Mouse (Mus musculus) forebrain, embryonic 16.5 days (tissue): ENCODE data around the gene Txndc11. TPM values are rescaled to one million over a fixed set of nuclear protein-coding genes. Genes with fewer than 3 reads are reported as not detected.

Source experiments
- ATAC-seq: fragments of 200-750 bp; cut with Nextera tagmentation; 2 replicates; pipeline ENCODE4 v1.8.0; 2017; ENCODE audit warnings: mild to moderate bottlenecking, moderate library complexity
- H3K27ac ChIP-seq: fragments of 300-500 bp; sonication (generic); 2 replicates; pipeline ENCODE4 v1.5.1; 2014; ENCODE audit warnings: low read length, control low read depth
- H3K27me3 ChIP-seq: fragments of 300-500 bp; sonication (generic); replicated peaks from 2 replicates; pipeline ENCODE4 v1.6.1; 2014; ENCODE audit warnings: low read length; ENCODE audit not compliant: control insufficient read depth, insufficient read depth
- H3K36me3 ChIP-seq: fragments of 300-500 bp; sonication (generic); 2 replicates; pipeline ENCODE4 v1.6.1; 2014; ENCODE audit not compliant: control insufficient read depth, insufficient read depth
- H3K4me1 ChIP-seq: fragments of 300-500 bp; sonication (generic); replicated peaks from 2 replicates; pipeline ENCODE4 v1.6.1; 2014; ENCODE audit warnings: low read length; ENCODE audit not compliant: control insufficient read depth, insufficient read depth
- H3K4me2 ChIP-seq: fragments of 300-500 bp; sonication (generic); 2 replicates; pipeline ENCODE4 v1.6.1; 2014; ENCODE audit warnings: mild to moderate bottlenecking, low read length, control low read depth
- H3K4me3 ChIP-seq: fragments of 300-500 bp; sonication (generic); replicated peaks from 2 replicates; pipeline ENCODE4 v1.5.1; 2014; ENCODE audit warnings: mild to moderate bottlenecking, low read length, control low read depth
- H3K9ac ChIP-seq: fragments of 300-500 bp; sonication (generic); replicated peaks from 2 replicates; pipeline ENCODE4 v1.6.1; 2014; ENCODE audit warnings: low read depth, low read length, control low read depth
- H3K9me3 ChIP-seq: fragments of 300-500 bp; sonication (generic); 2 replicates; pipeline ENCODE4 v1.6.1; 2016; ENCODE audit warnings: low read length; ENCODE audit not compliant: control insufficient read depth
- WGBS: fragments of 180-500 bp; shearing (Covaris S2); extraction: QIAGEN DNeasy Blood & Tissue Kit; methylation state at CpG from one replicate; pipeline ENCODE4 v1.1.7; 2014; 5-methylcytosine and 5-hydroxymethylcytosine counted together
- polyA plus RNA-seq: library from polyadenylated mRNA; unstranded; fragments of >200 nt; fragmentation: Nextera tagmentation; extraction: Ambion mirVana; gene quantifications from 2 replicates; pipeline ENCODE4 v1.2.1, GENCODE M21; 2015

Txndc11 gene
- polyA plus RNA-seq, result 29.8 and 33.3 TPM in 2 replicates

- H3K4me1 ChIP-seq, result peaks cover 20% of the 10 kb centered on the region
- peak; percentile 99 for ATAC-seq
- WGBS, result under 1% methylated on average over 76 of the region's 80 CpGs
Measured at GRCm38 (mm10) chr16:11134348-11135344, at the start of gene Txndc11. Gene Txndc11 (minus strand): TSS chr16:11134650.

GRCm38 (mm10) chr16:11177404-11177803 lies 43.0 kb upstream of the Txndc11 start:
- Histone ChIP-seq H3K4me1 (peaks cover 17% of the 10 kb centered on the region), H3K9me3 (no peaks in the 10 kb centered on the region)
- ATAC-seq, result no peak

More at GRCm38 (mm10) chr16:11134348-11135344, at the start of gene Txndc11:
- Histone ChIP-seq H3K36me3 (0 out of 2 replicates have a peak, but pooled peaks cover 3% of the 10 kb centered on the region), H3K27ac (peak within 1 kb of the TSS; percentile 89), H3K4me2 (peak within 1 kb of the TSS; percentile 63), H3K9me3 (no peaks in the 10 kb centered on the region), H3K27me3 (no peaks in the 10 kb centered on the region), H3K4me3 (peak within 1 kb of the TSS; percentile 98), H3K9ac (peak within 1 kb of the TSS; percentile 92)

GRCm38 (mm10) chr16:11176884-11177244 lies 42.4 kb upstream of the Txndc11 start:
- no peak for ATAC-seq
- no peaks in the 10 kb centered on the region for H3K36me3 ChIP-seq
- WGBS, result 3% methylated on average over 4 of the region's 4 CpGs
- no peaks in the 10 kb centered on the region for H3K9me3 ChIP-seq
- H3K27ac ChIP-seq, result peak overlapping the region; percentile 50
- no peaks in the 10 kb centered on the region for H3K27me3 ChIP-seq
- H3K4me2 ChIP-seq, result peak overlapping the region; percentile 89
- peak overlapping the region; percentile 95 for H3K4me3 ChIP-seq
- peak overlapping the region; percentile 87 for H3K9ac ChIP-seq
- peaks cover 17% of the 10 kb centered on the region for H3K4me1 ChIP-seq

More at GRCm38 (mm10) chr16:11177404-11177803, 43.0 kb upstream of the Txndc11 start:
- no peak overlapping the region for H3K4me2 ChIP-seq
- no peak overlapping the region for H3K9ac ChIP-seq
- 73% methylated on average over 2 of the region's 2 CpGs for WGBS
- no peak overlapping the region for H3K27ac ChIP-seq
- no peak overlapping the region for H3K4me3 ChIP-seq
- H3K27me3 ChIP-seq, result no peaks in the 10 kb centered on the region
- no peaks in the 10 kb centered on the region for H3K36me3 ChIP-seq

GRCm38 (mm10) chr16:11176208-11176883 lies 41.9 kb upstream of the Txndc11 start, which contains the start of gene Zc3h7a:
Gene Zc3h7a (minus strand): TSS chr16:11176393.
- Histone ChIP-seq H3K4me2 (peak within 1 kb of the TSS; percentile 89), H3K9ac (peak within 1 kb of the TSS; percentile 87), H3K36me3 (no peaks in the 10 kb centered on the region), H3K4me1 (peaks cover 17% of the 10 kb centered on the region), H3K27me3 (no peaks in the 10 kb centered on the region), H3K4me3 (peak within 1 kb of the TSS; percentile 95), H3K9me3 (no peaks in the 10 kb centered on the region), H3K27ac (peak within 1 kb of the TSS; percentile 83)
- peak; percentile 96 for ATAC-seq
- 1% methylated on average over 54 of the region's 57 CpGs for WGBS

- peak overlapping the region; percentile 89 for H3K4me2 ChIP-seq
- H3K36me3 ChIP-seq, result no peaks in the 10 kb centered on the region
- peak overlapping the region; percentile 87 for H3K9ac ChIP-seq
- H3K4me1 ChIP-seq, result peaks cover 17% of the 10 kb centered on the region
- no peaks in the 10 kb centered on the region for H3K9me3 ChIP-seq
- ATAC-seq, result peak; percentile 64
- peak overlapping the region; percentile 95 for H3K4me3 ChIP-seq
- peak overlapping the region; percentile 83 for H3K27ac ChIP-seq
- WGBS, result under 1% methylated on average over 72 of the region's 72 CpGs
- no peaks in the 10 kb centered on the region for H3K27me3 ChIP-seq
Measured at GRCm38 (mm10) chr16:11175489-11176207, 41.2 kb upstream of the Txndc11 start.

GRCm38 (mm10) chr16:11175100-11175488 lies 40.6 kb upstream of the Txndc11 start:
- Histone ChIP-seq H3K9ac (peak overlapping the region; percentile 87), H3K4me2 (peak overlapping the region; percentile 89), H3K36me3 (no peaks in the 10 kb centered on the region), H3K27me3 (no peaks in the 10 kb centered on the region), H3K4me1 (peaks cover 17% of the 10 kb centered on the region), H3K4me3 (peak overlapping the region; percentile 95), H3K27ac (peak overlapping the region; percentile 83; the same call in 1 of the 2 replicates), H3K9me3 (no peaks in the 10 kb centered on the region)
- 7% methylated on average over 9 of the region's 9 CpGs for WGBS
- no peak for ATAC-seq

- Histone ChIP-seq H3K9ac (0 out of 2 replicates have a peak overlapping the region, but pooled peaks have one; percentile 87), H3K27ac (no peak overlapping the region; the same call in 1 of the 2 replicates), H3K4me1 (peaks cover 17% of the 10 kb centered on the region), H3K4me2 (peak overlapping the region; percentile 89), H3K9me3 (no peaks in the 10 kb centered on the region), H3K36me3 (no peaks in the 10 kb centered on the region), H3K27me3 (no peaks in the 10 kb centered on the region), H3K4me3 (peak overlapping the region; percentile 95)
- 4% methylated on average over 10 of the region's 10 CpGs for WGBS
- no peak for ATAC-seq
Measured at GRCm38 (mm10) chr16:11174671-11175081, 40.2 kb upstream of the Txndc11 start.

- no peak for ATAC-seq
- H3K27me3 ChIP-seq, result no peaks in the 10 kb centered on the region
- H3K27ac ChIP-seq, result no peak overlapping the region
- WGBS, result 86% methylated on average over 6 of the region's 6 CpGs
- peaks cover 13% of the 10 kb centered on the region for H3K4me1 ChIP-seq
- no peak overlapping the region for H3K4me2 ChIP-seq
- H3K9ac ChIP-seq, result no peak overlapping the region
- no peaks in the 10 kb centered on the region for H3K9me3 ChIP-seq
- no peak overlapping the region for H3K4me3 ChIP-seq
- H3K36me3 ChIP-seq, result no peaks in the 10 kb centered on the region
Measured at GRCm38 (mm10) chr16:11171679-11172078, 37.2 kb upstream of the Txndc11 start.
